Mouse (Mus musculus) left cerebral cortex, postnatal 10 days (tissue): ENCODE measurements around the gene Hdgf. TPM values are rescaled to one million over a fixed set of nuclear protein-coding genes. Genes with fewer than 3 reads are reported as not detected.
"Not testable (repeated sequence)": the region's sequence is repeated elsewhere in the genome, so short reads cannot be mapped to it uniquely, and the experiment has no call there.

Source experiments
- DNase-seq, 2 experiments: peaks; one replicate each; pipeline ENCODE4 v3.0.0; 2021 to 2022; ENCODE audit warnings: low spot score in 2 of 2, mixed read lengths in 1 of 2; ENCODE audit errors: extremely low spot score in 1 of 2
- intact Hi-C: fragments of 180-260 bp; cut with DNase I; formaldehyde crosslinking; loops from one replicate; pipeline ENCODE4 v1.15.1; 2025
- total RNA-seq, 2 experiments: library from RNA; stranded (reverse); gene quantifications; 2 replicates each; pipeline ENCODE4 v1.2.3; 2021

Hdgf gene
- total RNA-seq: 100 to 1,000 TPM; 120 to 123 TPM

DNA sequence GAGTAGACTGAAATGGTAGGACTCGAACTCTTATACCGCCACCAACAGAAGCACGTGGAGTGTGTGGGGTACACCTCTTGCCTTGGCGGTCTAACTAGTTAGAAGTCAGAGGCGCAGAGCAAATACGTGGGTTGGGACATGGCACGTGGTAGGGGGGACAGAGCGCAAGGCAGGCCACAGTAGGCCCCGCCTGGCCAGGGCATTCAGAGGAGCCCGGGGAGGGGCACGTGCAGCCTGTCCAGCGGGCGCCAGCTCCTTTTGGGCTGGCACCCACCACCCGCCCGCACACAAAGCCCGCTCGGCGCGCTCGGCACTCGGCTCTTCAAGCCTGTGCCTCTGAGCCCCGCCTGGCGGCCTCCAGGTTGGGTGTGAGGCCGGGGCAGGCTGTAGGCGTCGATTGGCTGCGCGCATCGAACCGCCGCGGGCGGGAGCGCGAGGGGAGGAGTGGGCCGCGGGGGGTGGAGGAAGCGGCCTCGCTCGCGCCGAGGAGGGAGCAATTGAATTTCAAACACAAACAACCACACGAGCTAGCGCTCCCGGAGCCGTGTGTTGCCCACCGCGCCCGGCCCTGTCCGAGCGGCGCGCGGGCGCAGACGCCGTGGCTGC is at the start of gene Hdgf:
Gene Hdgf (plus strand): TSS at position 442 of the 606 bp plus-strand sequence.
- intact Hi-C loops: no loop called here
- DNase-seq: peak; percentile 92 to 98

DNA sequence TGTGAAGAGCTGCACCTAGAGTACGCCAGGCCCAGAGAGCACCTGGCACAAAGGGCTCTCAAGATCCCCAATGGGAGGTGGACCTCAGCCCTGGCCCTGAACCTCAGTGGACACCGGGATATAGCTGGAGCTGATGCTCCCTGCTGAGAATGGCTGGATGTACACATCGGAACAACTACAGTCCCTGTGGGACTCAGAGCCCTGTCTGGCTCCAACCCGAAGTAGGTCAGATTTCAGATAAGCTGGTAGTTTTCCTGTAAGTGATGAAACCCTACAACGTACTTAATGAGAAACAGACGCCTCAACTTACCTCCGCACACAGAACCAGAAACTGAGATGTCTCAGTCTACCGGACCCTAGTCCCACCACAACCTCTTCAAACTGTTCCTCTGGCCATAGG is 48.5 kb upstream of the Hdgf start:
- intact Hi-C loops: loop anchor here (5.0 kb wide), 1 partner anchor 65 kb away; no protein-coding TSS in a partner anchor
- no peak for DNase-seq

DNA sequence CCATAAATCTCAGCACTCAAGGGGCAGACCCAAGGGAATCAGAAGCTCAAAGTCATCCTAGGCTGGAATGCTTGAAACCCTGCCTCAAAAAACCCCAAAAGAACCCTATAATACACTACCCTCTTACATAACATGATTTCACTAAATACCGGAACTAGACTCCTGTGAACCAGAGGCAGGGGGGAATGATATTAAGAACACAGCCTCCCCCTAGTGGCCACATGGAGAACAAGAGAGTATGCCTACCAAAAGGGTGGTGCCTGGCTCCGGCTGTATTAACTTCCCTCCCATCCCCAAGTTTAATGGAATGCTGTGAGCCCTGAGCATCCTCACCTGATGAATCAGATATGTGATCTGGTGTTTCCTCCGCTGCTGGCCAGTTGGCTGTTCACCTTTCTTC is 46.3 kb upstream of the Hdgf start:
- intact Hi-C loops: loop anchor here (5.0 kb wide), 1 partner anchor 68 kb away; no protein-coding TSS in a partner anchor
- peak; percentile 57 to 66 for DNase-seq

DNA sequence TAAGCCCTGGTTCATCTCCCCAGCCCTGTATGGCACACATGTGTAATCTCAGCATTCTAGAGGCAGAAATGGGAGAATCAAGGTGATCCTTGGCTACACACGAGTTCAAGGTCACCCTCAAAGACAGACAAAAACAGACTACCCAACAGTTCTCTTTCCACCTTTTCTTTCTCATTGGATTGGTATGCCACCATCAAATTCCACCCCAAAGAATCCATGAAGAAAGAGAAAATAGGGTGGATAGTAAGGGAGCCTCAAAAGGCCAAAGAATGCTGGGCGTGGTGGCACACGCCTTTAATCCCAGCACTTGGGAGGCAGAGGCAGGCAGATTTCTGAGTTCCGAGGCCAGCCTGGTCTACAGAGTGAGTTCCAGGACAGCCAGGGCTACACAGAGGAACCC is 42.0 kb upstream of the Hdgf start:
- intact Hi-C loops, DNase-seq: not testable (repeated sequence)

DNA sequence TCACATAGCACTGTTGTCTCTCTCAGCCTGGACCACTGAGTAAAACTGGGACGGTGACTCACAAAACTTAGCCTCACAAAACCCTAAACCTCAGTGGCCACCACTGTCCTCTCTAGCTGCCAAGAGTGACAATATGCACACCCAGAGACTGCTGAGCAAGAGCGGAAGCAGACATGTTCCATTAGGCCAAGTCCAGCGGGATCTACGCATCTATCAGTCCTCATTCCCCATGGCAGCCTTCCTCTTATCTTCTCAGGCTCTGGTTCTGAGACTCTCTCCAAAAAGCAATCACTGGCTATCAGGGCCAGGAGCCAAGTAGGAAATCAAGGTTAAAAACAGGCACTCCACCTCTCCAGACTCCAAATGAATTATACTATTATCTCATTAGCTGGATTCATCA is 28.4 kb upstream of the Hdgf start:
- DNase-seq: no peak
- intact Hi-C loops: no loop called here

DNA sequence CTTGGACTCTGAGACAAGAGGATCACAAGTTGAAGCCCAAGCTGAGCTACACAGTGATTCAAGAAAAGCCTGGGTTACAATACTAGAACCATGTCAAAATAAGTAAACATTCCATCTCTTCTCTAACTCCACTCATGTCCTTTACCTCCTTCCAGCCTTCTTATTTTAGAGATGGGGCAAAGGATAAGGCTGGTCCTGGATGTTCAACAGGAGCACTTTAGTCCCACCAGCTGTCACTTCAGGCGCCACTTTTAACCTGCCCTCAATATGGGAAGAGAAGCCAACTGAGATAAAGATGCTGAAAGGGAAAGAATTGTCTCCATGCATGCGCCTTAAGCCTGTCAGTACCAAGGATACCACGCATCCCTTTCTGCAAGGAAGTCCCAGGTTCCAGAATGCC is 21.8 kb upstream of the Hdgf start:
- intact Hi-C loops: no loop called here
- no peak for DNase-seq

DNA sequence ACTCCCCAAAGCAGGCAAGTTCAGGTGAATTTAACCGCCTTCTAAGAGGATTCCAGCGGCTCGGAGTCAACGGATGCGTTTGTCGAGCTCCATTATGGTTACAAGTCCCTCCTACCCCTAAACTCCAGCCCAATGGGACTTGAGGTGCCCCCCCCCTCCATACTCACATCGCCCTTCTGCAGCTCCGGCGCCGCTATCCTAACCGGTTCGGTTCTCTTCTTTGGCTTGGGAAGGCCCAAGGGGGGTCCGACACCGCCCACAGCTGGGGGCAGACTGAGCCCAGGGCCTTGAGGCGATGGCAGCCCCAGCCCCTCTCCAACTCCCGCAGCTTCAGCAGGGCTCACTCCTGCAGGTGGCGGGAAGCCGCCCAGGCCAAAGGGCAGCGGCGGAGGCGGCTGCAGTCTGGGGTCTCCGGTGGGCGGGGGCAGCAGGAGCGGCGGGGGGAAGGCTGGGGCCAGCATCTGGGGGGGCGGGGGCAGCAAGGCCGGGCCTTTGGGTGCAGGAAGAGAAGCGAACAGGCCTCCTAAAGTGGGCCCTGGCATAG is 21.3 kb upstream of the Hdgf start:
- intact Hi-C loops: no loop called here

DNA sequence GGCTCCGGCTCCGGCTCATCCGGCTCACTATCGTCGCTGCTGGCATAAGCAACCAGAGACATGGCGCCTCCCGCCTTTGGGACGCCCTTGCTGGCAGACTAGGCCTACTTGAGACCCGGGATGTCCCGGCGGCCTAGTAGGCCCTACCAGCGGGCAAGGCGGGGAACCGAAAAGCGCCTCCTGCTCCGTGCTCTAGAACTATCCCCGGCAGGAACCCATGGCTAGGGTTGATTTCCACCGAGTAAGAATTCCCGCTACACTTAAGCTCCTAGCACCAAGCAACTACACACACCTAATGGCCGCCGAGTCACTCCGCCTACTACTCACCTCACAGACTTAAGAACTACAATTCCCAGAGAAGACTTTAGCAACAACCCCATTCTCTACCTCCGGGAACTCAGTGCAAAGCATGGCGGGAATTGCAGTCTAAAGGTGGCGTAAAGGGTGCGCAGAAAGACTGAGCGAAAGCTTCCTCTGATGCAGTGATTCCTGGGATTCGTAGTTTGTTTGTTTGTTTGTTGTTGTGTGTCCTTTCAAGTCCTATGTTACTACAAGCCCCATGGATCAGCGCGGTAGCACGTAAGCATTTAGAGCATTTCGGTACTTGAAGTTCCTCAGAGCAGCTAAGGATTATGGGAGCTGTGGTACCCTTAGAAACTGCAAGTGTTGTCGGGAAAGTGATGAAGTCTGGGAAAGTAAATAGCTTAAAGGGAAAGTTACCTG is 20.7 kb upstream of the Hdgf start, which contains the start of gene Prcc:
Gene Prcc (minus strand): TSS at position 328 of the 723 bp plus-strand sequence.
- DNase-seq: peak; percentile 92 to 98
- intact Hi-C loops: no loop called here

More for the DNA sequence above, 21.3 kb upstream of the Hdgf start:
- DNase-seq: peak; percentile 23 to 73

DNA sequence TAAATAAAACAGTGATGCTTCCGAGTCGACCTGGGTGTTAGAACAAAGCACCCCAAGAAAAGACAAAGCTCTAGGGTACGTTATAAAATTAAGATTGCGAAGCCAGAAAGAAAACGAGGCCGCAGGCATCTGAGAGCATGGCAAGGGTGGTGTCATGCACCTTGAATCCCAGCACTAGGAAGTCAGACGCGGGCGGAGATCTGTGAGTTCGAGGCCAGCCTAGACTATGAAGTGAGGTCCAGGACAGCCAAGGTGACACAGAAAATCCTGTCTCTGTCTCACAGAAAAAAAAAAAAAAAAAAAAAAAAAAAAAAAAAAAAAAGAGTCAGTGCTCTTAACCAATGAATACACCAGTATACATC is 20.1 kb upstream of the Hdgf start:
- DNase-seq: peak in 1 of 2 experiments; percentile 46
- intact Hi-C loops: no loop called here

DNA sequence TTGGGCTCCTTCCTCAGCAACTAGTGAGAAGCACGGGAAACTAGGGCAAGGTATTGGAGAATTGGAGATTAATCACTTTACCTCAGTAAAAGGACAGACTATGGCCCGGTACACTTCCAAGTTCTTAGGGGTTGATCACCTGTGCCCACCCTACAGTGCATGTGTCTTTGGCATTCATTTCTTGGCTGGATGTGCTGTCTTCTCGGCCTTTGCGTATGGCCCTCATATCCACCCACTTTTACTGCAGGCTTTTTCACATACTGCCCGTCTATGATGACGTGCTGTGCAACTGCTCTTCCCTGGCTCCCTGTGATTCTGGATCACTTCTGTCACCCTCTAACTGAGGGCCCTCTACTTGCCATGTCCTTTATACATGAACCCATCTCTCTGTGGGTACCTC is 19.7 kb upstream of the Hdgf start:
- DNase-seq: no peak
- intact Hi-C loops: no loop called here

DNA sequence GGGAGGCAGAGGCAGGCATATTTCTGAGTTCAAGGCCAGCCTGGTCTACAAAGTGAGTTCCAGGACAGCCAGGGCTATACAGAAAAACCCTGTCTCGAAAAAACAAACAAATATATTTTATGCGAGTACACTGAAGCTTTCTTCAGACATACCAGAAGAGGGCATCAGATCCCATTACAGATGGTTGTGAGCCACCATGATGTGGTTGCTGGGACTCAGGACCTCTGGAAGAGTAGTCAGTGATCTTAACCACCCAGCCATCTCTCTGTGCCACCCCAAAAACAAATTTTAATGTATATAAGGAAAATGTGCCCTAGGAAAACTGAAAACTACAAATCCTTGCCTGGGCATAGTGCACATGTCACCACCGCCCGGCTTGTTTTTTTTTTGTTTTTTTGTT is 18.7 kb upstream of the Hdgf start:
- intact Hi-C loops: not testable (repeated sequence)

DNA sequence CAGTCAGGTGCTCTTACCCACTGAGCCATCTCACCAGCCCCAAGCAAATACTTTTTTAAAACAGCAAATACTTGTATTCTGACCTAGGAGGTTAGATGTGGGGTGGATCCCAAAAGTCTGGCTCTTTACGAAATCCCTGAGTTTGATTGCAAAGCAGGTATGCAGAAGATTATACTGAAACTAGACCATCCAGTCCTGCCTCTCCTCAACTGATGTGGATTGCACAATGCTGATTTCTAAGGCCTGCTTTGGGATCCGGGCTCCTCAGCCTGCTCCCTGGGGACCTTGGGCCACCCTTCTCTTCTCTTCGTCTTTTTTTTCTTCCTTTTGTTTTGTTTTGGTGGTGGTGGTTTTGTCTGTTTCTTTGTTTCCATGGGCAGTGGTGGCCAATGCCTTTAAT is 14.6 kb upstream of the Hdgf start:
- intact Hi-C loops: no loop called here
- no peak for DNase-seq

More for the DNA sequence above, 18.7 kb upstream of the Hdgf start:
- not testable (repeated sequence) for DNase-seq

DNA sequence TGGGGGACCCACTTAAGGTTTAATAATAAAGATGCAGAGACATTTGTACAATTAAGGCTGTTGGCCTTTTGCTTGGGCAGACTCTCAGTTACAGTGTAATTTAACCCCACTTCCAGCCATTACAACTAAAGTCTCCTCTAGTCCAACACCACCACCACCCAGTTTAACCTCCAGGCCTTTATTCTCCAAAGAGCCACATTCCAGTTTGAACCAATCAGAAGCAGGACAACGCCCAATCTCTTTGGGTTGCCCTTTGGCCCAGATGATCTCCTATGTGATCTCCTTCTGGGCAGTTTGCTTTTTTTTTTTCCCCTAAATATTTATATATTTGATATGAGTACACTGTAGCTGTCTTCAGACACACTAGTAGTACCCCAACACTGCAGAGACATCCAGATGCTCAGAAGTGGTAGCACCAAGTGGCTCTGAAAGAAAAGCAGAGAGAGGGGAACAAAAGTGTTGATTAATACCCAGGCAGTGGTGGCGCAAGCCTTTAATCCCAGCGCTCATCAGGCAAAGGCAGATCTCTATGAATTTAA is 12.7 kb upstream of the Hdgf start:
- no peak for DNase-seq
- intact Hi-C loops: no loop called here

DNA sequence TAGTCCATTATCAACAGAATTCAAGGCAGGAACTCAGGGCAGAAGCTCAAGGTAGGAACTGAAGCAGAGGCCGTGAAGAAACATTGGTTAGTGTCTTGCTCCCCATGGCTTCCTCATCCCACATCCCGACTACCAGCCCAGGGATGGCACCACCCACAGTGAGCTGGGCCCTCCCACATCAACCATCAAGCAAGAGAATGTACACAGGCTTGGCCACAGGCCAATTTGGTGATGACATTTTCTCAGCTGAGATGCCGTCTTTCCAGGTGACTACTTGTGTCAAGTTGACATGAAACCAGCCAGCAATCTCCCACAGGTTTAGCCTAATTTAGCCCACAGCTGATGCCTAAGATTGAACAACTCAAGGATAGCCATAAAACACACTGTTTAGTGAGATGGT is 6.9 kb upstream of the Hdgf start:
- intact Hi-C loops: no loop called here
- peak in 1 of 2 experiments; percentile 22 for DNase-seq

DNA sequence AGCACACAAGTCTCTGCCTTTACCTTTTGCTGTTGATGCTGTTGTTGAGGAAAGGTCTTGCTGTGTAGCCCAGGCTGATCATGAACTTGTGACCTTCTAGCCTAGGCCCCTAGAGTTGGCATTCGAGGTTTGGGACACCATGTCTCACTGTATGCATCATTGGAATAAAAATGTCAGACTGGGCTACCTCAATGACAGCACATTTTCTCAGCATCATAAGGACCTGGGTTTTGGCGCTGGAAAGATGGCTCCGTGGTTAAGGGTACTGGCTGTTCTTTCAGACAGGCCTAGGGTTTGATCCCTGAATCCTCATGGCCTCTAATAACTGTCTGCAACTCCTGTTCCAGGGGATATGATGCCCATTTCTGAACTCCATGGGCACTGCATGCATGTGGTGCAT is 6.3 kb upstream of the Hdgf start:
- no peak for DNase-seq
- intact Hi-C loops: no loop called here

DNA sequence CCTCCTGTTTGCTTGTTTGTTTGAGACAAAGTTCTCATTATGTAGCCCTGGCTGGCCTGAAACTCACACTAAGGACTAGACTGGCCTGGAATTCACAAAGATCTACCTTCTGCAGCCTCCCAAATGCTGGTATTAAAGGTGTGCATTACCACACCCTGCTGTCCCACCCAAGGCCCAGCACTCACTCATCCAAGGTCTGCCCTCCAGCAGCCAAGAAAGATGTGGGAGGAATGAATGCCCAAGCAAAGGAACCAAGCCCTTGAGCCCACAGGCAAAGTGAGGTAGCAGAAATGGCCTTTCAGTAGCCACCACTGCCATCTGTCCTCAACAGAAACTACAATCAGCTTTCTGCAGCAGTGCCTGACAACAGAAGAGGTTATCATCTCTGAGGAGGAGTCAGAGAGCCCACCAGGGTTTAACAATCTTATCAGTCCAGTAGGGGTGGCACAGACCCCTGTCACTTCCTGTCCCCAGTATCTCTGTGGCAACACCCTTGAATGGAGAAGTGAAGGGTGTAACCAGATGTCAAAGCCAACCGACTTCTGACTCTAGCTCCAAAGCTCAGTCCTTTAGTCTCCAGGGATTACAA is 5.0 kb upstream of the Hdgf start:
- DNase-seq: no peak
- intact Hi-C loops: no loop called here

DNA sequence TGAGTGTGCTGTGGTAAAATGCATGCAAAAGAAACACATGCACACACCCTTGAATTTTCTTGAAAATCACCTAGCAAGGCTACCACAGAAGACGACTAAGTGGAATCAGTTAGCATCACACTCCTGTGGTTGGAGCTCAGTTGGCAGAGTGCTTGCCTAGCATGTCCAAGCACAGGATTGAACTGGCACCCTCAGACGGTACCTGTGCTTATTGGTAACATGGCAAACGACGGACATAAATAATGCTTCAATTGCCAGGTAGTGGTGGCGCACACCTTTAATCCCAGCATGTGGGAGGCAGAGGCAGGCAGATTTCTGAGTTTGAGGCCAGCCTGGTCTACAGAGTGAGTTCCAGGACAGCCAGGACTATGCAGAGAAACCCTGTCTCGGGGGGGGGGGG is 4.2 kb upstream of the Hdgf start:
- DNase-seq, intact Hi-C loops: not testable (repeated sequence)

DNA sequence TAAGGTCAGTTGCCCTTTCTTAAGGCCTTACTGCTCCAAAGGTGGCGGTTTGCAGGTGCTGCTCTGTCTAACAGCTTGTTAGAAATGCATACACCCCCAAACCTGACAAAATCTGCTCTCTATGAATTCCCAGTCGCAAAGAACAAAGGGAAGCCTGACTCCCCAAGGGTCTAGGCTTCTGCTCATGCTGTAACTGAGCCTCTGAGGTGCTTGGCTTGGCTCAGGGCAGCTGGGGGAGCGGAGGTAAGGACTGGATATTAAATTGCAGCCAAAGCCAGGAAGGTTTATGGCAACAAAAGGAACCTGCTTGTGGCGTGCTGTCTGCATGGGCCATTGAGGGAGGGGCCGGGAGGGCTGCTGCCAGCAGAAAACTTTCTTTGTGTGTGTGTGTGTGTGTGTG is 2.3 kb upstream of the Hdgf start:
- no peak for DNase-seq
- intact Hi-C loops: no loop called here

DNA sequence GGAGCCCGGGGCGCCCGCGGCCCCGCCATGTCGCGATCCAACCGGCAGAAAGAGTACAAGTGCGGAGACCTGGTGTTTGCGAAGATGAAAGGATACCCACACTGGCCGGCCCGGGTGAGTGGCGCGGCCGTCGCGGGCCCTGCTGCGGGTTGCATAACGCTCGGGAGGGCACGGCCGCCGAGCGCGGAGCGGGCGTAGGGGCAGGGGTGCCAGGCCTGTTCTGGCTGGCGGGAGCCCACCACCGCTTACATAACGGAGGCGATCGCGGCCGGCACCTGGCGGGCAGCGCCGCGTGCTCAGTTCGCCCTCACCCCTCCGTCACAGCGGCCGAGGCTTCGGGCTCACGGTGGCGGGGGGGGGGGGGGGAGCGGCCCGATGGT is 470 bp downstream of the Hdgf start:
- peak; percentile 18 to 69 for DNase-seq
- intact Hi-C loops: no loop called here
